In genomic region chr3:157881992-157882391, GRCm38 (mm10) we compare ENCODE assay signal across 24 mouse cellular contexts. TPM values are rescaled to one million over a fixed set of nuclear protein-coding genes. Genes with fewer than 3 reads are reported as not detected.
DNase-seq lines count a peak whose midpoint lies in the region; ATAC-seq and TF ChIP-seq lines count a peak whose summit lies in the region.
"Had no signal": no experiment of that assay in that cellular context is flagged by ENCODE, and none has a peak within 500 bp of the region (broad histone marks: within the 10 kb centered on the region; RNA-seq: fewer than 3 reads in every experiment).

No protein-coding gene starts in this region.

- no peak for TF ChIP-seq EP300 in liver, embryonic 14.5 days (IDR thresholded peaks at IDR 0.05; ENCODE audit: low read depth)
- no peak for TF ChIP-seq EP300 in liver, postnatal 0 days (IDR thresholded peaks at IDR 0.05; ENCODE audit: low read depth)

- H3K27ac ChIP-seq in heart, embryonic 10.5 days = no peak overlapping the region
- H3K27ac ChIP-seq in heart, embryonic 12.5 days (ENCODE audit: poor library complexity, severe bottlenecking) = no peak overlapping the region
- no peak overlapping the region for H3K27ac ChIP-seq in liver, embryonic 14.5 days
- H3K27ac ChIP-seq in liver, embryonic 12.5 days = no peak overlapping the region
- H3K27ac ChIP-seq in liver, postnatal 0 days (ENCODE audit: low read depth) = no peak overlapping the region
- H3K27ac ChIP-seq: embryonic facial prominence, embryonic 10.5 days; embryonic facial prominence, embryonic 15.5 days; forebrain, embryonic 13.5 days; heart, embryonic 15.5 days; limb, embryonic 12.5 days; macrophage; stomach, embryonic 15.5 days had no signal

- ATAC-seq in heart, embryonic 12.5 days (ENCODE audit: insufficient number of reproducible peaks, low FRiP score) = no peak
- ATAC-seq in liver, embryonic 14.5 days (ENCODE audit: insufficient read depth) = peak; percentile 8; the same call in 1 of the 2 replicates
- ATAC-seq in liver, embryonic 12.5 days = no peak
- peak; percentile 72 for ATAC-seq in liver, postnatal 0 days
- ATAC-seq: forebrain, embryonic 13.5 days; lung, postnatal 0 days; midbrain, embryonic 16.5 days had no signal

- H3K36me3 ChIP-seq in heart, embryonic 10.5 days = no peaks in the 10 kb centered on the region
- no peaks in the 10 kb centered on the region for H3K36me3 ChIP-seq in heart, embryonic 12.5 days
- H3K36me3 ChIP-seq in liver, embryonic 14.5 days (replicated peaks; ENCODE audit: control insufficient read depth, insufficient read depth, low read depth) = no peaks in the 10 kb centered on the region
- H3K36me3 ChIP-seq in liver, embryonic 12.5 days = no peaks in the 10 kb centered on the region
- no peaks in the 10 kb centered on the region for H3K36me3 ChIP-seq in liver, postnatal 0 days (replicated peaks; ENCODE audit: insufficient read depth, low read length)
- H3K36me3 ChIP-seq: embryonic facial prominence, embryonic 10.5 days; embryonic facial prominence, embryonic 15.5 days; heart, embryonic 15.5 days; limb, embryonic 12.5 days; stomach, embryonic 15.5 days had no signal

- WGBS in heart, embryonic 10.5 days = 88% methylated on average over 3 of the region's 3 CpGs
- WGBS in heart, embryonic 12.5 days = 84% methylated on average over 3 of the region's 3 CpGs
- 65% methylated on average over 3 of the region's 3 CpGs for WGBS in liver, embryonic 14.5 days (ENCODE audit: insufficient replicate concordance)
- 73% methylated on average over 3 of the region's 3 CpGs for WGBS in liver, embryonic 12.5 days (ENCODE audit: insufficient replicate concordance)
- 53% methylated on average over 3 of the region's 3 CpGs for WGBS in liver, postnatal 0 days (ENCODE audit: insufficient replicate concordance)

- no peak overlapping the region for H3K9ac ChIP-seq in heart, embryonic 12.5 days
- H3K9ac ChIP-seq in liver, embryonic 14.5 days (replicated peaks) = no peak overlapping the region
- H3K9ac ChIP-seq in liver, embryonic 12.5 days = no peak overlapping the region
- H3K9ac ChIP-seq in liver, postnatal 0 days (replicated peaks) = no peak overlapping the region
- H3K9ac ChIP-seq: embryonic facial prominence, embryonic 15.5 days; forebrain, embryonic 13.5 days; heart, embryonic 15.5 days; limb, embryonic 12.5 days; stomach, embryonic 15.5 days had no signal

- no peaks in the 10 kb centered on the region for H3K4me1 ChIP-seq in heart, embryonic 10.5 days
- H3K4me1 ChIP-seq in heart, embryonic 12.5 days (replicated peaks) = no peaks in the 10 kb centered on the region
- H3K4me1 ChIP-seq in liver, embryonic 14.5 days (replicated peaks; ENCODE audit: control insufficient read depth in 2 of 2, insufficient read depth in 2 of 2, low read length in 1 of 2) = no peaks in the 10 kb centered on the region
- H3K4me1 ChIP-seq in liver, embryonic 12.5 days = no peaks in the 10 kb centered on the region
- H3K4me1 ChIP-seq in liver, postnatal 0 days (ENCODE audit: insufficient read depth) = no peaks in the 10 kb centered on the region
- H3K4me1 ChIP-seq: embryonic facial prominence, embryonic 10.5 days; embryonic facial prominence, embryonic 15.5 days; forebrain, embryonic 13.5 days; heart, embryonic 15.5 days; limb, embryonic 12.5 days; stomach, embryonic 15.5 days had no signal

- peak; percentile 31 for DNase-seq in heart, embryonic 10.5 days (ENCODE audit: low spot score)
- no peak for DNase-seq in liver, embryonic 14.5 days (ENCODE audit: low read depth in 3 of 3, low spot score in 3 of 3)
- DNase-seq in adrenal gland, postnatal 10 days = peak; percentile 31
- DNase-seq in liver, postnatal 0 days = no peak
- DNase-seq in Muller cell, postnatal 12 days (ENCODE audit: inconsistent ontology term) = no peak
- DNase-seq: cerebellum, adult 8-10 months; cerebellum, postnatal 25 days; kidney, adult 11 months; kidney, postnatal 14 days; layer of hippocampus, adult 9-11 months; lung, adult 18-20 months; right cerebral cortex, postnatal 25 days had no signal

- no peak overlapping the region for H3K4me2 ChIP-seq in heart, embryonic 12.5 days
- H3K4me2 ChIP-seq in liver, embryonic 14.5 days (ENCODE audit: low read depth) = no peak overlapping the region
- no peak overlapping the region for H3K4me2 ChIP-seq in liver, embryonic 12.5 days
- H3K4me2 ChIP-seq in liver, postnatal 0 days (ENCODE audit: low read depth, low read length) = no peak overlapping the region
- H3K4me2 ChIP-seq: embryonic facial prominence, embryonic 15.5 days; forebrain, embryonic 13.5 days; heart, embryonic 15.5 days; limb, embryonic 12.5 days; stomach, embryonic 15.5 days had no signal

- TF ChIP-seq CTCF in liver, embryonic 14.5 days (IDR thresholded peaks at IDR 0.05; ENCODE audit: low read depth) = no peak
- no peak for TF ChIP-seq CTCF in liver, postnatal 0 days (IDR thresholded peaks at IDR 0.05; ENCODE audit: low read depth)

- no peaks in the 10 kb centered on the region for H3K9me3 ChIP-seq in heart, embryonic 10.5 days
- H3K9me3 ChIP-seq in heart, embryonic 12.5 days (replicated peaks) = no peaks in the 10 kb centered on the region
- no peaks in the 10 kb centered on the region for H3K9me3 ChIP-seq in liver, embryonic 14.5 days (ENCODE audit: control insufficient read depth, low read length)
- H3K9me3 ChIP-seq in liver, embryonic 12.5 days (replicated peaks) = no peaks in the 10 kb centered on the region
- no peaks in the 10 kb centered on the region for H3K9me3 ChIP-seq in liver, postnatal 0 days (ENCODE audit: low read length)
- H3K9me3 ChIP-seq: embryonic facial prominence, embryonic 10.5 days; embryonic facial prominence, embryonic 15.5 days; forebrain, embryonic 13.5 days; heart, embryonic 15.5 days; limb, embryonic 12.5 days; stomach, embryonic 15.5 days had no signal

- H3K27me3 ChIP-seq in heart, embryonic 10.5 days (ENCODE audit: insufficient read depth, poor library complexity, severe bottlenecking) = no peaks in the 10 kb centered on the region
- no peaks in the 10 kb centered on the region for H3K27me3 ChIP-seq in heart, embryonic 12.5 days (replicated peaks)
- no peaks in the 10 kb centered on the region for H3K27me3 ChIP-seq in liver, embryonic 14.5 days (ENCODE audit: control insufficient read depth, insufficient read depth, low read length)
- H3K27me3 ChIP-seq in liver, embryonic 12.5 days (replicated peaks) = no peaks in the 10 kb centered on the region
- H3K27me3 ChIP-seq in liver, postnatal 0 days (ENCODE audit: insufficient read depth, low read length) = no peaks in the 10 kb centered on the region
- H3K27me3 ChIP-seq: embryonic facial prominence, embryonic 15.5 days; forebrain, embryonic 13.5 days; heart, embryonic 15.5 days; limb, embryonic 12.5 days; stomach, embryonic 15.5 days had no signal

- H3K4me3 ChIP-seq in heart, embryonic 10.5 days = no peak overlapping the region
- no peak overlapping the region for H3K4me3 ChIP-seq in heart, embryonic 12.5 days
- H3K4me3 ChIP-seq in liver, embryonic 14.5 days (ENCODE audit: insufficient read depth in 1 of 2, low read depth in 2 of 2, low read length in 2 of 2) = no peak overlapping the region
- H3K4me3 ChIP-seq in liver, embryonic 12.5 days = no peak overlapping the region
- H3K4me3 ChIP-seq in liver, postnatal 0 days (ENCODE audit: low read depth, low read length) = no peak overlapping the region
- H3K4me3 ChIP-seq: embryonic facial prominence, embryonic 10.5 days; embryonic facial prominence, embryonic 15.5 days; forebrain, embryonic 13.5 days; heart, embryonic 15.5 days; limb, embryonic 12.5 days; stomach, embryonic 15.5 days had no signal

RNA-seq across cellular contexts. Expression of gene Cth, which starts 42.9 kb away (rescaled TPM):
- 4.2 and 15.0 TPM in 2 replicates for polyA plus RNA-seq in heart, embryonic 10.5 days (2016; fragmentation: Nextera tagmentation; extraction: Ambion mirVana)
- 3.1 and 3.8 TPM in 2 replicates for polyA plus RNA-seq in heart, embryonic 12.5 days (2016; fragmentation: Nextera tagmentation; extraction: Ambion mirVana)
- 23.7 and 25.3 TPM in 2 replicates for polyA plus RNA-seq in liver, embryonic 14.5 days (2012; rRNA removed)
- polyA plus RNA-seq in liver, embryonic 14.5 days (2014; fragmentation: Nextera tagmentation; extraction: Ambion mirVana) = 30.5 and 32.6 TPM in 2 replicates
- polyA plus RNA-seq in liver, embryonic 12.5 days (2016; fragmentation: Nextera tagmentation; extraction: Ambion mirVana) = 23.5 and 24.9 TPM in 2 replicates
- total RNA-seq in adrenal gland, postnatal 10 days (2021) = 10 to 100 TPM; 14.9 to 27.8 TPM
- 190 and 195 TPM in 2 replicates for polyA plus RNA-seq in liver, postnatal 0 days (2015; fragmentation: Nextera tagmentation; extraction: Ambion mirVana)
- total RNA-seq: neutrophil, adult 5-6 weeks had no signal
- polyA plus RNA-seq: macrophage had no signal

Comparison
In these comparisons a context has a peak if more than half of its experiments do, and no peak if none do; other contexts are left out.
1. ATAC-seq: peak in liver, embryonic 14.5 days (single experiment) and liver, postnatal 0 days (single experiment); none in heart, embryonic 12.5 days (single experiment) and liver, embryonic 12.5 days (single experiment).
2. DNase-seq: peak in heart, embryonic 10.5 days (single experiment) and adrenal gland, postnatal 10 days (single experiment); none in liver, embryonic 14.5 days (0 of 3), liver, postnatal 0 days (single experiment) and Muller cell, postnatal 12 days (single experiment).